Mouse (Mus musculus) lung, adult 2 months (tissue): ENCODE measurements at regions not wholly inside any gene's neighbourhood (a gene's known extent, or its start where the extent isn't known, plus 50 kb on each side); places are given as distances from the start of the nearest gene placed in this dataset.

ENCODE experiments used
- CTCF ChIP-seq: fragments of 200-500 bp; IDR thresholded peaks from 2 replicates; pipeline ENCODE4 v1.5.1; 2011; ENCODE audit warnings: mild to moderate bottlenecking, low read length, control low read depth; ENCODE audit not compliant: insufficient read depth
- POLR2A ChIP-seq: fragments of 200-500 bp; IDR thresholded peaks from 2 replicates; pipeline ENCODE4 v1.6.1; 2011; ENCODE audit warnings: low read depth, mild to moderate bottlenecking, control low read depth, low read length, borderline replicate concordance; ENCODE audit errors: extremely low read depth

DNA sequence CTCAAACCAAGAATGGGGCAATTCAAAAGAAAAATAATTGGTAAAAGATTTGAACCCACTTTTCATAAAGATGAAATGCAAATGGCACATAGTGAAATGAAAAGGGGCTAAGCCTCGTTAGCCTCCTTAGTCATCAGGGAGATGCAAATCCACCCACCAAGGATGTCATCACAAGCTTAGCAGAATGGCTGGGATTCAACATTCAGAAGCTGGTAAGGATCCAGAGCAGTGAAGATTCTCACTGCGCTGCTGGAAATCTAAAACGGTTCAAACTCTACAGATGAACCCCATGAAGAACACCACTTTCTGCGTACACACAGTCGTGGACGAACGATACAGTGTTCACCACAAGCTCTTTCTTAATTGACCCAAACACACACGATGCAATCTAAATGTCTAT lies 91.6 kb downstream of the 4931417E11Rik start:
- TF ChIP-seq CTCF (no peak), POLR2A (no peak)
